Mouse (Mus musculus): Measurements from ENCODE around the gene Rapgef4. TPM values are rescaled to one million over a fixed set of nuclear protein-coding genes. Genes with fewer than 3 reads are reported as not detected.

The Rapgef4 gene
- polyA plus RNA-seq, 1 experiment from 2014 or later = 5.9 TPM

Other genes starting within 250 kb of the Rapgef4 start
- gene Itga6, start 235.6 kb upstream of the Rapgef4 start, polyA plus RNA-seq (2015; fragmentation: Nextera tagmentation; extraction: Ambion mirVana) = 31.1 and 32.0 TPM in 2 replicates
- gene Pdk1, start 108.0 kb upstream of the Rapgef4 start, polyA plus RNA-seq (2015; fragmentation: Nextera tagmentation; extraction: Ambion mirVana) = 17.0 and 19.0 TPM in 2 replicates

Data from forebrain, embryonic 13.5 days (tissue).